Mouse (Mus musculus) ZHBTc4 (cell line): Measurements from ENCODE around the gene Lrrc49.

Experiments used
- DNase-seq: peaks from one replicate; pipeline ENCODE4 v3.0.0-alpha.2; 2011; ENCODE audit warnings: low read depth, low spot score

Lrrc49 gene

DNA sequence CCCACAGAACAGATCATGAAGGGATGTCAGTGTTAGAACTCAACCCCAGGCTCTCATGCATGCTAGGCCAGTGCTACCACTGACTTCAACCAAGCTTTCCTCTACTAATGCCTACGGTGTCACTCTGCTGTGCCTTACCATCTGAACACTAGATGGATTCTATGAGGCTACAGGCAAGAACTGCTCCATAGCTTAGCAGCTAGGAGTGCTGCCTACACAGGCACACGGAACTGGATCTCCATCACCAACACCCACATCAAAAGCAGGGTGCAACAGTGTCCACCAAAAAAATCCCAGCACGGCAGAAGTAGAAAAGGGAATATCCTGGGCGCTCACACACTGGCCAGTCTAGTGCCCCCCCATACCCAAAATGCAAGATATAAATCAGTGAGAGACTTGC is 11.5 kb downstream of the Lrrc49 start:
- no peak for DNase-seq

DNA sequence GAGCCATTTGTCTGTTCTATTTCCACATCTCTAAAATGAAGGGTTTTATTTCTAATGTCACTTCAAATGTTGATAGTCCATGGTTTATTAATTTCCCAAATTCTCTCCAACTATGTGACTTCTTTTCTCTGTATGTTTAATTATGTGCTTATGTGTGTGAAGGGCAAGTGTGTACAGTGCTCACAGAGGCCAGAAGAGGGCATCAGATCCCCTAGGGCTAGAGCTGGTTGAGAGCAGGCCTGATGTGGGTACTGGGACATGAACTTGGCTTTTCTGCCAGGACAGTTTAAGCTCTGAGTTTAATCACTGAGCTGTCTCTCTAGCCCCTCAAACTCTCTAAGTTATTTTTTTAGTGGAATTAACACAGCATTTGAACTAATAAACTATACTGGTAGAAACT is 13.2 kb downstream of the Lrrc49 start:
- no peak for DNase-seq

DNA sequence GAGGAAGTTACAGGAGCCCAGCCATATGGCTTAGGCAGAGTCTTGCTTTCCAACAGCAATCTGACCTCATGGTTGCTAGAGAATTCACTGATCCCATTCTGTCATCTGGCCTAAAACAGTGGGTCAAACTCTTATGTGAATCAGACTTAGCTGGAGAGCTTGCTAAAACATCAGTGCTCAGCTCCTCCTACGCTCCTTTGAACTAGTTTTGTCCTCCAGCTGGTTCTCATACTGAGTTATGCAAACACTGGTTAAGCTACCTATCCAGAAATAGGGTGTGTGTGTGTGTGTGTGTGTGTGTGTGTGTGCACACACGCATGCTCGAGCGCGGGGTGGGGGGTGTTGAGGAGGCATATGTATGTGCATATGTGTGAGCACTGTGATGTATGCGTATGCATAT is 15.4 kb downstream of the Lrrc49 start:
- no peak for DNase-seq

DNA sequence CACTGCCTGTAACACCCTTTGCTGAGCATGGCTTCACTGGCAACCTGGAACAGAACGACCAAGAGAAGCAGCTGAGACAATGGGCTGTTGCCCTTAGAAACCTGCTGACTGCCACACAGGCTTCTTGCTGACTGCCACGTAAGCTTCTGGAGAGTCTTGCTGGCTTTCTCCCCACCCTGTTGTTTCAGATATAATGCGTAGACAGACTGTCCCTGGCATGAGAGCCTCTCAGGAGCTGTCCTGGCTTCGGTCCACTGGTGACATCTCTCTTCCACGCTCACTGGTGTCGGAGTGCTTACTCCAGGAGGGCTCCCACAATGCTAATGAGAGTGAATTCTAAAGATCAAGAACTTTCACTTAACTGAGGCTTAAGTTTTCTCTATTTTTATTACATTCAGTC is 19.1 kb downstream of the Lrrc49 start:
- no peak for DNase-seq

DNA sequence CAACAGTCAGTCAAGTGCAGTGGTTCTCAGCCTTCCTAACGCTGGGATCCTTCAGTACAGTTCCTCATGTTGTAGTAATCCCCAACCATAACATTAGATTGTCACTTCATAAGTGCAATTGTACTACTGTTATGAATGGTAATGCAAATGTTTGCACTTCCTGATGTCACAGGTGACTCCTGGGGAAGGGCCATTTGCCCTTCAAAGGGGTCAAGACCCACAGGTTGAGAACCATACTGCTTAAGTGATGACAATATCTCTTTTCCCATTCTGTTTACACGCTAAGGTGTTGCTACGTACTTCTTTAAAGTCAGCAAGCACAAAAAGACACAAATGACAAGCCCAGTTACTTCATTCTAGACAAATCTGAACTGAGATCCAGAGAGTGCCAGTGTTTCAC is 22.4 kb downstream of the Lrrc49 start:
- DNase-seq: no peak

DNA sequence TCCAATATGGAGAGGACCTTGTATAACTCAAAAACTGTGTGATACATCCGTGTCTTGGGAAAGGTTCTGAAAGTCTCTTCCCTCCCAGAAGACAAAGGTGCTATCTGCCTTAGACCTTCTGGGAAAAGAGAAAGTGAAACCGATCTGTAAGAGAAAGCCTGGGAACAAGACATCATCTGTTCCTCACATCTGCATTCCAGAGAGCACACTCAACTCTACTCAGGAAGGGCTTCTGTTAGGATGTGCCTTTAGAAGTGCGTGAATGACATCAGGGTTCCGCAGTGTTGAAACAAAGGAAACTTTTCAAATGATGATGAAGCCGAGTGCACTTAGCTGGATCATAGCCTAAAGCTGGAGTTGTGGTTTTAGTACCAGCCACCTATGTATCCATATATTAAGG is 23.1 kb downstream of the Lrrc49 start:
- DNase-seq: peak; percentile 18

DNA sequence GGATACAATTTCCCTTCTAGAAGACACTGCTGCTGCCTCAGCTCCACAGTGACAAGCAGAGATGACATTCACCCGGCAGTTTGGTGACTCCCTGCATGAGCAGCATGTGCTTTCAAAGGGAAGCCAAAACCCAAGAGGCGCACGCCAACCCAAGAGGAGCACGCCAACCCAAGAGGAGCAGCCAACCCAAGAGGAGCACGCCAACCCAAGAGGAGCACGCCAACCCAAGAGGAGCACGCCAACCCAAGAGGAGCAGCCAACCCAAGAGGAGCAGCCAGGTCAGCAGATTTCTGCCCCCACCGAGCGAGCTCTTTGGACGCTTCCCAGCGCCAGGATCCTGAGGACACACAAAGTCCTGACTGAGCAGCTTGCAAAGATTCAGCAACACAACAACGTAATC is 23.6 kb downstream of the Lrrc49 start:
- DNase-seq: no peak

DNA sequence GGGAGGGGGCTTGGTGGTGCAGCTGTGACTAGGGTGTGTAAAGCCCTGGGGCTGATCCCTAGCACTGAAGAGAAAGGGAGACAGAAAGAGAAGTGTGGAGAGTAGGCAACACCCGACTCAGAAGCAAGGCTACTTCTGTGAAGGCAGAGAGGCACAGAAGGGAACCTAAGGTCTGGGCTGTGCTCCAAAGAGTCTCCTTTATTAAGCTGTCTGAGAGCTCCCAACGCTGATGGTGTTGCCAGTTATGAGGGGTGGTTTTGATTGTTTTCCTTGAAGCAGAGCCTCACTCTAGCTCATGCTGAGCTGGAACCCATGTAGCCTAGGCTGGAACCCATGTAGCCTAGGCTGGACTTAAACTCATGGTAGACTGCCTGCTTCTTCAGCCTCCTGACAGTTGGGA is 25.0 kb downstream of the Lrrc49 start:
- DNase-seq: no peak

DNA sequence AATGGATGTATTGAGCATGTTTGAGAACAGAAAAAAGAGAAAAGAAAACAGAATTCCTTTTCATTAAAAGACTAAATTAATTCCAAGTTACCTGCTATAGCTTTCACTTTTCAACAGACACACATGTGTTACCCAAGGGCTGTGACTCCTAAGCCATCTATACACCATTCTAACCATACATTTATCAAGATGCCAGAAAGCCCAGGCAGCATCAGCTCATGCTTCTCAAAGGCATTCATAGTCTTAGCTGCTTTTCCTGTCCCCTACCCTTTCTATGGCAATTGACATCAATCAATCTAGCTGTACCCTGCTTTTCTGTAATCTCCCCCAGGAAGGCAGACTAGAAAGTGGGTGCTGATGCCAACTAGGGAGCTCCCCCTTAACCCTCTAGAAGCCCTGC is 34.4 kb downstream of the Lrrc49 start:
- DNase-seq: no peak

DNA sequence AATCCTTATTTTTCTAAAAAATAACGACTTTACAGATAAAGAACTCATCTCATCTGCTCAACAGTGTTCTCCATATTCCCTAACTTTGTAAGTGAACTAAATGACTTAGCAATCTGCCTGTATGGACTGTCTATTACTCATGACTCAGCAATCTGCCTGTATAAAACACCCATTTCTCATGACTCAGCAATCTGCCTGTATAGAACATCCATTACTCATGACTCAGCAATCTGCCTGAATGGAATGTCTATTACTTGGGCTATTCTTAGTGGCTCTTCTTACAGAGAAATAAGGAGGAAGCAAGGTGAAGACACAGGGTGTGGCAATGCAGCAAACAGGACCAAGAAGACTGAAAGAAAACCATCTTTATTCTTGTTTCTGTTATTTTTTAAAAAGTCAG is 34.8 kb downstream of the Lrrc49 start:
- peak; percentile 18 for DNase-seq

DNA sequence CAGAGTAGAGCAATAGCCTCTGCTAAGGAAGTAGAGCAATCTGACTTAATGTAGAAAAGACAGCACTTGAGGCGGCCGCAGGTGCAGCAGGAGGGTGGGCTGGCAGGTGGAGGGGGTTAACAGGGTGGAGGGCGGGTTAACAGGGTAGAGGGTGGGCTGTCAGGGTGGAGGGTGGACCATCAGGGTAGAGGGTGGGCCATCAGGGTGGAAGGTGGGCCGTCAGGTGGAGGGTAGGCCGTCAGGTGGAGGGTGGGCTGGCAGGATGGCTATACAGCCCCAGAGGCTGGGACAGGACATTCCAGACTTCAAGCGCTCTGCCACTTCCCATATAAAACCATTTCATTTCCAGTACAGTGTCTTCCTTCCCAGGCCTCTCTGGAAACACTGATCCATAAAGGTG is 37.7 kb downstream of the Lrrc49 start:
- no peak for DNase-seq

DNA sequence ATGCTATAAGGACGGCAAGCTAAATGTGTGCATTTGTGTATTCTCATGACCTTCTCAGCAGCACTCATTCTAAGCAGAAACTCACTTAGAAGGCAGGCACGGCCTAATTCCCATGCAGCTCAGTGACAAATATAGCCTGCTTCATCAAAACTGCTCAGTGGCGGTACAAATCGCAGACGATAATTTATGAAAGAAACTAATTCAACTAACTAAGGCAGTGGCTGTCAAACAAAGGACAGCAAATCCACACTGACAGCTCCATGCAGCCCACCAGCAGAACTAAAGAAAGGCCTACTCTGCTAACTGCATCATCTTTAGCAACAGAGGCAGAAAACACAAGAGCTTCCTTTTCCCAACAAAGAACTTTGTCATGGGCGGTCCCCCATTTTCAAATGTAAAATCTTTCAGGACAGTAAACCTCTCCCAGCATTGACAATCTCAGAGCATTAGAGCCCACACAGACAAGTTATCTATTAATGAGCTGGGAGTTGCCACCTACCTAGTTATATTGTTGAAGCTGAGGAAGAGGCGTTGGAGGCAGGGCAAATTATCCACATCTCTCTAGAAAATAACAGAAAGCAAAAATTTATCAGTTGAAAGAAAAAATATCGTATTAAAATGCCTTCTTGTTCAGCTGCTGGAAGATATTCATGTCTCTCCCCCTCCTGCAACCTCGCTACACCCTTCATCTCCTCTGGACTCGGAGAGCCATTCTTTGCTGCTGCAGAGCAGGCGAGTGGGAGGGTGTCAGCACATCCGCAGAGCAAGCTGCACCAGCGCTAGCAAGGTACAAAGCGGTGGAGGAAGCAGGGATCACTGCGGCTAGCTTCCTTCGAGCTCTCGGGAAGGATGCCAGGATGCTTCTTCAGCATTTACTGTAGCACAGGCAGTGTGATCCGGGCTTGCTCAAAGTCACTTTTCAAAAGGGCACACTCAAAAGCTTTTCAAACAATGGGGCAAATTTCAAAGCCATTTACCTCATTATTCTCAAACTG is 38.7 kb downstream of the Lrrc49 start:
- DNase-seq: peak; percentile 48

DNA sequence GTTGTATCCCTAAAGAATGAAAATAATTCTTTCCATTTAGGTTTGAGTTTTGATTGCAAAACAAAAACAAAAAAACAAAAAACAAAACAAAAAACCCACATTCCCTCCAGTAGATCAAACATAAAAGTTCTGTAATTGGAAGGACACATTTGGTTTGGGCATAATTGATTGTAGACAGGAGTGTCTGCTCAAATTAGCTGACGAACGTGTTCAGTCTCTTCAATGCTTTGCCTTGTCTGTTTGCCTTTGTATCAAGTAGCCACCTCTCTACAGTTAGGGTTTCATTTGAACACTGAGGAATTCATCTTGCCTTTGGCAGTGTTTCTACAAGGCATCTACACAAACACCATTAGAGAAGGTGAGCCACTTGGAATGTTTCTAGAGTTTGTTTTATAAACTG is 54.4 kb downstream of the Lrrc49 start:
- no peak for DNase-seq

DNA sequence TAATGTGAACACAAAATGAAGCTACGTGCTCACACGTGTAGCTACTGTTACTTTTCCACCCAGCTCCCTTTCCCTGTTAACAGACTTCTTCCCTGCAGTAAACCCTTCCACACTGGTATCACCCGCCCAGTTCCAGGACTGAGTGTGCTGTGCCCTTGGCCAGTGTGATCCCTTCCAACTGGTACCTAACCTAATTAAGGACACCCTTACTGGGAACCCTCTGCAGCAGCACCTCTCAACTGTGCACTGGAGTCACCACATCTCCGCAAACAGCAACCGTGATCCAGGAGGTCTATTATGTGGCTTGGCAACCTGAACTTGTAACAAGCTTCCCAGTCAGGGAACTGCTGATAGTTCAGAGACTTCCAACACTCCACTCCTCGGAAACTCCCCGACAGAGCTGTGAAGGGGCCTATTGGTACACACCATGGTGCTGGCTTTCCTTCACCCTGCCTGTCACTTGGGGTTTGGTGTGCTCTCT is 61.6 kb downstream of the Lrrc49 start:
- DNase-seq: no peak

DNA sequence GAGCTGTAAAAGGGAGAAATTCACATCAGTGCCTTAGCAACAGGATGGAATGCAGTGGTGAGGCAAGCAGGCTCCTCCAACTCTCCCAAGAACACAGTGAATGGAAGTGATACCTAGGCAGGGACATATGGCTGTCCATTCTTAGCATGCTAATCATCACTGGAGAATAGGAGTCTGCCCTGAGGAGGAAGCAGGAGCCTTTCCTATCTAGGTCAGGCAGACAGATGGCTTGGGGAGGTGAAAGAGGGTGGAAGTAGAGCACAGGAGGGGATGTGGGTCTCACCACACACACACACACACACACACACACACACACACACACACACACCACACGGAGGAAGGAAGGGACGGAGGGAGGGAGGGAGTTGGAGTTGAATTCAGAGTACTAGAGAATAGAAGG is 62.1 kb downstream of the Lrrc49 start:
- DNase-seq: no peak

DNA sequence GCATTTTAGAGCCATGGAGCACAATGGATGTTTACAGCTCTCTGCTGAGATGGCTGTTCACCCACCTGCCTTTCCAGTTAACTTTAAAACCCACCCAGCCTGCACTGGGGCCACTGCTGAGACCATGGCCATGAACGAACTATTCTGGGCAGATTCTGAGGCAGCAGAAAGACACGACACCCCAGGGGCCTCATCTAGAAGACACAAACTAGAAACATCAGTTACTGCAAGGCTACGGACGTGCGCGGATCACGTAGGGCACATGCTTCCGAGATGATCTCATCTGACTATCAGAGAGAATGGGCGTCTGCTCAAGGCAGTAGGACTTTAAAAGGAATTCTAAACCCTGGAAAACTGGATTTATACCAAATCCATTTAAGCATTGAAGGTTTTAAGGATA is 71.0 kb downstream of the Lrrc49 start:
- DNase-seq: no peak

DNA sequence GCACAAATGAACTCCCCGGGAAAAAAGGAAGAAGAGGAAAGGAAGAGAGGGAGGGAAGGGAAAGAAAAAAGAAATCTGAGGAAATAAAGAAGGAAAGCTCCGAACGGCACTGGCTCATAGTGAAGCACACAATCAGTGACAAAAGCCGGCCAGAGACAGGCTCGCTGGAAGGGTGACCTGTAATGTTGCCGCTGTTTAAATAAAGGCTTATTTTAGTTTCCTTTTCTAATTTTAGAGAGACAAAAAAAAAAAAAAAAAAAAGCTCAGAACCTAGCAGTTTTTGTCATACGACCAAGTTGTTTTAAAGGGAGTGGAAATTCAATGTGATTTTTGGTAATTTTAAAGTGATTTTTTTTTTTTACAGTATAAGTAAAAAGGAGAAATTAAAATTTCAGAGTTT is 71.6 kb downstream of the Lrrc49 start:
- no peak for DNase-seq

DNA sequence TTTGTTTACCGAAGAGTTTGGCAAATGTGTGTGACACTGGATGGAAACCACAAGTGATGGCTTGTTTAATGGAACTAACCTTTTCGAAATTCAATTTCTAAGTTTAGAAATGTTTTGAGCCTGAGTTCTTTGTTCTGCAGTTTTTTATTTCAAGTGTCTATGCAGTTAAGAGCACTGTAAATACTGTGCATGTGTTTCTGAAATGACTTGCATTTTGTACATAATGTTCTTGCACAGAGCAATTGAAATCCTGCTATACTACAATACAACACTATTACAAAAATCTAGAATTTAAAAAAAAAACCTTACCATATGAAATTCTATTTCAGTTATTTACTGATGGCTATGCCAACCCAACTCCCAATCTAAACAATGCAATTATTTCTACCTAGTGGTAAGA is 75.7 kb downstream of the Lrrc49 start:
- DNase-seq: no peak

DNA sequence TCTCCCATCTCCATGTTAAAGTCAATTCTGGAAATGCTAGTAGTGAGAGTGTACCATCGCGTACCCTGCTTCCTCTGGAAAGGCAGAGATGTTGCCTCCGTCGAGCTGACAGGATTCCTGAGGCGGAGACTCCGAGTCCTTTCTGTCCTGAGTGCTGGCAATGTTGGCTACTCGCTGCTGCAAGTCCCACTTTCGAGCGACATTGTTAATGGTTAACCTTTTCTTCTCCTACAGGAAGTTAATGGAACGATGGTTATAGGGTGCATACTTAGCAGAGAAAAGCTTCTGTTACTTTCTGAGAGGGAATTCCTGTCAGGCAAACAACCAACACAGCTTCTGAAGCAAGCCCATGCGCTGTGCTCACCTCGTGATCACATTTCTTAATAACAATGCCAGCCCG is 77.8 kb downstream of the Lrrc49 start:
- no peak for DNase-seq

DNA sequence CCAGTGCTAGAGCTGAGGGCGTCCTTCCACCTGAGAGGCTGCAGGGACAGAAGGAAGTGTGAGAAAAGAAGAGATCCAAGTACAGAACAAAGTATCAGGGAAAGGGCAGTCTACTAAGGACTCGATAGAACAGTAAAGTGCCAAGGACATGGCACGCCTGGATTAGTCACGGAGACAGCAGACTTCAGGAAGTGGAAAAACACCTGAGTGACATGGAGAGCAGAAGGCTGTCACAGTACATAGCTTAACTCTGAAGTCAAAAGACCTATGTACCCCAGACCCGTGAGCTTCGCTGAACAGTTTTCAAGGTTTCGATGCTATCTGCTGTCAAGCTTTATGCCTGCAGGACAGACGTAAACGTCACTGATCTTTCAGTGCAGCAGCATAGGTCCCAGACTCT is 79.1 kb downstream of the Lrrc49 start:
- DNase-seq: no peak

DNA sequence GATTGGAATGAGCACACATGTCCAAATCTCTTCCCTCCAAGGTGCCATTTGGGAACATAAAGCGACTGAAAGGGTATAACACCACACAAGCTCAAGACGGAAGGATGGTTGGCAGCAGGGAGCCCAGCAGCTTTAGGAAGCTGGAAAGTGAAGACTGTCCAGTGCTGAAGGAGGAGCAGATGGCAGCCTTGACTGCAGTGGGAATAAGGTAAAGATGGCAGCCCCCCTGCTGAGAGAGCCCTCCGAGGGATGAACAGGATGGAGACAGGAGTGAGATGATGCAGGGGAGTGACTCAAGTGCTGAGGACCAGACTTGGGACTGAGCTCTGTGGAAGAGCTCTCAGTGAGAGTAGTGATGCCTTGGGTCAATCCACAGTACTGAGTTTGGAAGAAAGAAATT is 79.9 kb downstream of the Lrrc49 start:
- no peak for DNase-seq

DNA sequence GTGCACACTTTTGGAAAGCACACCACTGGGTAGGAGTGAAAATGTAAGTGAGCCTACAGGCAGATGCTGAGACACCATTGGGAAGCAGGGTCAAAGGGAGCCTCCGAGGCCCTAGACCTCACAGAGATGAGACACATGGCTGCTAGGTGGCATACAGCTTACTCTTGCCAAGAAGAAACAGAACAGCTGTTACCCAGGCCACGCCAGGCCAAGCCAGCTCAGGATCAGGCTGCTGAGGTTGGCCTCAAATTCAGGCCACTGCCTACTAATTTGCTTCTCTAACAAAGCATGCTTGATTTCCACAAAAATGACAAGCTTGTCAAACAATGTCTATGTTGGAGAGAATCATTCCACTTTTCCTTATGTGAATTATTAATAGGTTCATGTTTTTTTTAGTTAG is 83.0 kb downstream of the Lrrc49 start:
- DNase-seq: no peak

DNA sequence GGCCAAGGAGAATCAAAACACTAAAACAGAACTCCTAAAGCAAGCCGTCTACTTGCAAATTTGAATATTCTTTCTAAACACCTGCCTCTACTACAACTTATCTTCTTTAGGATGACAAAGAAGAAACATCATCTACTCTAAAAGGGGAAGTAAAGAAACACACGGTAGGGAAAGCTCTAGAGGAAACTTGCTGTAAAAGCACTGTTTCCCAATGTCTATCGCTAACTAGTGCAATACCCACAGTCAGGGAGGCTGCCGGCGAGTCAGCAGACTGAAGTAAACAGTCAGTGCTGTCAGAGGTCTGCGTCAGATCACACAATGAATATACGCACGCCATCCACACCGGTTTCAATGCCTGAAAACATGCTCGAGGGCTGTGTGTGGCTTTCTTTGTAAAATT is 86.0 kb downstream of the Lrrc49 start:
- DNase-seq: peak; percentile 6

DNA sequence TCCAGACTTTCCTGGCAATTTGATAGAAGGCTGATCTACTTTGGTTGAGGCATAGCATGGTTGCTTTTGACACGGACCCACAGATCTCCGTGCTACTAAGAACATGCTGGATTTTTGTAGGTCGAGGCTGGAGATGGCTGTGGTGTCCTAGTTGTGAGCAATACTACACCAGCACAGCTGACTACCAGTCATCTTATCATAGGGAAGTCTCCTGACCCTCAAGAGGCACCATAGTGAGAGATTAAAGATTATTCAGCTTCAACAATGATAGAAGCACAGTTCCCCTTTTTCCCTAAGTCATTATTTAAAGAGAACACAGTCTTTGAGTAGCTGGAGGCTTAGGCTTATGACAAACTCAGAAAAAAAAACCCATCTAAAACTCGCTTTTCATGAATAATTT is 87.7 kb downstream of the Lrrc49 start:
- no peak for DNase-seq
